Mouse (Mus musculus) neural tube, embryonic 14.5 days (tissue): ENCODE results near the gene Atraid. TPM values are rescaled to one million over a fixed set of nuclear protein-coding genes. Genes with fewer than 3 reads are reported as not detected.

Experiments used
- polyA plus RNA-seq: library from polyadenylated mRNA; unstranded; fragments of >200 nt; fragmentation: Nextera tagmentation; extraction: Ambion mirVana; gene quantifications from 2 replicates; pipeline ENCODE4 v1.2.1, GENCODE M21; 2014

Atraid gene
- polyA plus RNA-seq, 1 experiment from 2014 or later = 189 TPM

Other genes with a start within 250 kb of the Atraid start
- gene Mapre3, start 233.7 kb upstream of the Atraid start, polyA plus RNA-seq = 129 and 140 TPM in 2 replicates
- 48.6 and 53.7 TPM in 2 replicates for gene Tmem214, start 180.3 kb upstream of the Atraid start, polyA plus RNA-seq
- 27.7 and 29.2 TPM in 2 replicates for gene Agbl5, start 159.6 kb upstream of the Atraid start, polyA plus RNA-seq
- gene Ost4, start 140.5 kb upstream of the Atraid start, polyA plus RNA-seq = 234 TPM in 2 replicates
- 3.5 and 22.9 TPM in 2 replicates for gene Emilin1, start 134.9 kb upstream of the Atraid start, polyA plus RNA-seq
- 8.3 and 10.4 TPM in 2 replicates for gene Khk, start 126.9 kb upstream of the Atraid start, polyA plus RNA-seq
- 60.9 and 76.4 TPM in 2 replicates for gene Cgref1, start 102.7 kb upstream of the Atraid start, polyA plus RNA-seq
- 72.4 and 80.0 TPM in 2 replicates for gene Preb, start 88.0 kb upstream of the Atraid start, polyA plus RNA-seq
- gene Tcf23, start 79.7 kb upstream of the Atraid start, polyA plus RNA-seq = not detected in 2 replicates
- 15.1 and 15.6 TPM in 2 replicates for gene Slc5a6, start 612 bp downstream of the Atraid start, polyA plus RNA-seq
- gene Cad, start 6.5 kb downstream of the Atraid start, polyA plus RNA-seq = 10.4 and 10.6 TPM in 2 replicates
- not detected in 2 replicates for gene Dnajc5g, start 58.0 kb downstream of the Atraid start, polyA plus RNA-seq
- 39.8 and 48.3 TPM in 2 replicates for gene Slc30a3, start 59.9 kb downstream of the Atraid start, polyA plus RNA-seq
- gene Trim54, start 68.4 kb downstream of the Atraid start, polyA plus RNA-seq = not detected in 2 replicates
- gene Ucn, start 90.5 kb downstream of the Atraid start, polyA plus RNA-seq = not detected in 2 replicates
- gene Mpv17, start 105.9 kb downstream of the Atraid start, polyA plus RNA-seq = 58.3 and 58.4 TPM in 2 replicates
- 2.3 and 2.5 TPM in 2 replicates for gene Gm29609, start 131.6 kb downstream of the Atraid start, polyA plus RNA-seq
- gene Gtf3c2, start 131.8 kb downstream of the Atraid start, polyA plus RNA-seq = 55.5 and 60.3 TPM in 2 replicates
- gene Snx17, start 144.9 kb downstream of the Atraid start, polyA plus RNA-seq = 102 and 111 TPM in 2 replicates
- gene Eif2b4, start 145.1 kb downstream of the Atraid start, polyA plus RNA-seq = 78.6 and 79.0 TPM in 2 replicates
- gene Zfp513, start 154.0 kb downstream of the Atraid start, polyA plus RNA-seq = 7.4 and 9.3 TPM in 2 replicates
- 155 and 159 TPM in 2 replicates for gene Ppm1g, start 172.4 kb downstream of the Atraid start, polyA plus RNA-seq
- gene Nrbp1, start 192.6 kb downstream of the Atraid start, polyA plus RNA-seq = 157 and 161 TPM in 2 replicates
- 0.54 and 1.4 TPM in 2 replicates for gene Gm9970, start 192.9 kb downstream of the Atraid start, polyA plus RNA-seq
- 2.7 and 3.2 TPM in 2 replicates for gene Krtcap3, start 203.4 kb downstream of the Atraid start, polyA plus RNA-seq
- gene Ift172, start 242.8 kb downstream of the Atraid start, polyA plus RNA-seq = 32.6 and 45.4 TPM in 2 replicates
- 106 and 113 TPM in 2 replicates for gene Fndc4, start 247.8 kb downstream of the Atraid start, polyA plus RNA-seq
- 0.21 and 0.61 TPM in 2 replicates for gene Gckr, start 249.1 kb downstream of the Atraid start, polyA plus RNA-seq